Mouse (Mus musculus) cerebellum, adult 8-10 months (tissue): ENCODE measurements around the gene Nat10.

Source experiments
- DNase-seq: peaks from one replicate; pipeline ENCODE4 v3.0.0; 2022

The Nat10 gene

GRCm38 (mm10) chr2:103690425-103690824, 70.6 kb downstream of the Nat10 start:
- DNase-seq, result peak; percentile 12

DNA sequence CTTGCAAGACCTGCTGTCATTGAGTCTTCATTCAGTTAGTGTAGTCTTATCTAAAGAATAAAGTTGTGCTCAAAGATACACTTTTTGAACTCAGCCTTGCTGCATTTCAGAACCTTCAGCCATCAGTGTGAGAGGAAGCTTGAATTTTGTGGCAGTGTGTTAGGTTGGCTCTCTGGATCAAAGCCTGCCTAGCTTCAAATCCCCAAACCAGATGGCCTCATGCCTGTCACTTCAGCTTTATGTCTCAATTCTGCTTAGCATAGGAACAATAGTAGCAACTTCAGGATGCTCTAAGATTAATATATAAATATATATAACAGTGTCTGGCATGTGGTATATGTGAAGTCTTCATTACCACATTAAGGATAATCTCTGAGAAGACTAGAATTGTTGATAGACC, 73.2 kb downstream of the Nat10 start:
- DNase-seq, result no peak

GRCm38 (mm10) chr2:103687143-103687542, 73.9 kb downstream of the Nat10 start:
- DNase-seq, result no peak

GRCm38 (mm10) chr2:103685581-103685980, 75.5 kb downstream of the Nat10 start:
- no peak for DNase-seq

- DNase-seq, result no peak
Measured at GRCm38 (mm10) chr2:103684926-103685577, 76.0 kb downstream of the Nat10 start.

DNA sequence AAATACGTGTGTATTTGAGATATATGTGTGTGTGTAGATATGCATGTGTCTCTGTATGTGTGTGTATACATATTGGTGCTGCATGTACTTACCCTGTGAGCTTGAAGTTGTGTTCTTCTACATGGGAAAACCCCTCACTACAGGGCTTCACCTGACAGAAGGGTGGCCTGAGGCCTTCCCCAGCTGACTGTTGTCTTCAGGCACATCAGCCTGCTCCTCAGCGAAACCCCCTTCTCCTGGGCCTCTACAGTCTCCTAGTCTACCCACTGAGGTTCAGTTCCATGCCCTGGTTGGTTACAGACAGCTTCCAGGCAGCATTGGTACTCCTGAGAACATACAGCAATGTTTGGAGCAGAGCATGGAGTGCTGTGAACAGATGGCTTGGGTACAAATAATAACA, 76.6 kb downstream of the Nat10 start:
- no peak for DNase-seq

GRCm38 (mm10) chr2:103682927-103683442, 78.1 kb downstream of the Nat10 start:
- DNase-seq, result no peak

DNA sequence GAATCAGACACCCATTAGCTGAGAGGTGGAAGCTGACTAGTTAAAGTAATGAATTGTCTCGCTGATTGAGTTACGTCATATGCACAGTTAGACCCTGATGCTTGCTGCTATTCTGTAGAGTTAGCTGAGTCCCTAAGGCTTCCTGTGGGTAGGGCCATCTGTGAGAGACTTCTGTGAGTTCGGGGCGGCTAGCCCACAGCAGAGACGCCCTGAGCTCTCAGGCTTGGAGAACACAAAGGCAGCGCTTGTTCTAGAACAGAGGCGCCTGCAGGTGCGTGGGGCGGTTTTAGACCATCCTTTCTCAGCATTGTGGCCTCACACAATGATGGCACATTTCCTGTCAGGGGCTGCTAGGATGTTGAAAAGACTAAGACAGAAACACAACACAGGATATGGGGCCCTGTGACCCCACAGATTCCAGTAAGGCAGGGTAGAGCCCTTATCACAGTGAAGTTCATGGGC, 78.8 kb downstream of the Nat10 start:
- DNase-seq, result no peak

DNA sequence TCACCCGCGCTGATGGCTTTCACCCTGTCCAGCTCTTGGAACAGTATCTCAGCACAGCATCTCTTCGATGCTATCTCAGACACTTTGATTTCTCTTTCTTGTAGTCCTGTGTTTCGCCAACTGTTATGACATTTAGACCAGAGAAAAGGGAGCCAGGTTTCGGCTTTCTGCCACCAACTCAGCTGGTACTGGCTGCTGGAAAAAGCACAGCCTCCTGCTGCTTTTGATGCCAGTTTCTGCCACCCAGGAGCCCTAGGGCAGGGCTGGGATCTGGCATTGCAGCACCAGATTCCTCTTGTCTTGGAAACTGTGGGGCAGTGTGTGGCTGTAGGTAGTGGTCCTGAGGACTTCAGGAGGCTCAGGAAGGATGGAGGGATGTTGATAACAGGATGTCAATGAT, 79.9 kb downstream of the Nat10 start:
- no peak for DNase-seq

DNA sequence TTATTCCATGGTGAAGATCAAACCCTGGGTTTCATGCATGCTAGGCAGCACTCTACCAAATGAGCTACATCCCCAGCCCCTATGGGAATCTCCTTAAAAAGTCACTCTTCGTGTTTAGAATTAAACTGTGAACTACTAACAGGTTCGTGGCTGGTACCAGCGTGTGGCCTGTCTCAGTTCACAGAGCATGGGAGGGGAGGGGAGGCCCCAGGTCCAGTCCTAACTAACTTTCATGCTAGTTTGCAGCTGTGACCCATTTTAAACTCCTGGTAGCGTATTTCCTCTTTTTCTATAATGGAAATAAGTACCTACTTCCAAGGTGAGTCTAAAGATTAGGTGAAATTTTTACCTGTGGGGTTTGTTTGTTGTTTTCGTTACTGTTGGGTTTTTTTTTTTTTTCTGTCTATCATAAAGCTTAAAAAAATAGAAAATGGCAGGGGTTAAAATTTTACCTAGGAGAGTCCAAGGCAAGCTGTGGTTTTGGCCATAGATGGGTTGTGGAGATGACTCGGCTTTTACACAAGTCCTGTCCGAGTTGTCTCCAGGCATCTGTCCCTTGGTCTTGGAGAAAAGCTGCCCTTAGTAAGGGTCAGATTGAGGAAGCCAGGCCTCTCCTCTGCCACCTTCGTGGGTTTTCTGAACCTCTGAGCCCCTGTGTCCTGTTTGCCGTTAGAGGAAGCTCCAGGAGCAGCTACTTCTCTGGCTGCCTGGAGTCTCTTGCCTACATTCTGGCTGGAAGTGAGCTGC, 80.5 kb downstream of the Nat10 start:
- no peak for DNase-seq

- no peak for DNase-seq
Measured at GRCm38 (mm10) chr2:103678433-103678832, 82.6 kb downstream of the Nat10 start.

- DNase-seq, result no peak
Measured at GRCm38 (mm10) chr2:103677614-103678369, 83.3 kb downstream of the Nat10 start.

DNA sequence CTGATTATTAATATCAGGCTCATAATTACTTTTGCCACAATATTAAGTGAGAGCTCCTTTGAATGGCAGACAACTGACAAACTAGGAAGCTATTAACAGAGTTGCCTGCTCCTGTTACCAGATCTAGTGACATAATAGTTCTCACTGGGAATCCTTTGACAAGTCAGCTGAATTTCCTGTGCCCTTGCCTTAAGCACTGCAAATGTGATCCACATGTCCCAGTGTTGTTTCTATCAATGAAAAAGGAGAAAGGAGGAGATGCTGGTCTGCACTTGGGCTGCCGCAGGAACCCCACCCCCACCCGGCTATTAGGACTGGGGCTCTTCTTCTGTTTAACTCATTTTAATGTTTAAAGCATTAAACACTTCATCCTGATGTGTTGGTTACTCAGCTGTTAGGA, 84.3 kb downstream of the Nat10 start:
- no peak for DNase-seq

- no peak for DNase-seq
Measured at GRCm38 (mm10) chr2:103675391-103675790, 85.7 kb downstream of the Nat10 start.

GRCm38 (mm10) chr2:103673609-103674008, 87.5 kb downstream of the Nat10 start:
- no peak for DNase-seq

- DNase-seq, result no peak
Measured at GRCm38 (mm10) chr2:103672573-103673119, 88.4 kb downstream of the Nat10 start.
